Mouse (Mus musculus): ENCODE measurements at regions not wholly inside any gene's neighbourhood (a gene's known extent, or its start where the extent isn't known, plus 50 kb on each side); places are given as distances from the start of the nearest gene placed in this dataset.

GRCm38 (mm10) chr2:48558641-48559040 is 255.3 kb upstream of the Acvr2a start:
- no peak for TF ChIP-seq EP300 (IDR thresholded peaks at IDR 0.05; ENCODE audit: low read depth)
- TF ChIP-seq CTCF (IDR thresholded peaks at IDR 0.05; ENCODE audit: low read depth), result no peak

Data from liver, postnatal 0 days (tissue).